Mouse (Mus musculus): ENCODE measurements around the gene Ino80d. TPM values are rescaled to one million over a fixed set of nuclear protein-coding genes. Genes with fewer than 3 reads are reported as not detected.
A peak's percentile ranks its signal among the peaks of the same experiment; 100 is the strongest.

Ino80d gene
- polyA plus RNA-seq, 1 experiment from 2014 or later: 5.9 TPM

DNA sequence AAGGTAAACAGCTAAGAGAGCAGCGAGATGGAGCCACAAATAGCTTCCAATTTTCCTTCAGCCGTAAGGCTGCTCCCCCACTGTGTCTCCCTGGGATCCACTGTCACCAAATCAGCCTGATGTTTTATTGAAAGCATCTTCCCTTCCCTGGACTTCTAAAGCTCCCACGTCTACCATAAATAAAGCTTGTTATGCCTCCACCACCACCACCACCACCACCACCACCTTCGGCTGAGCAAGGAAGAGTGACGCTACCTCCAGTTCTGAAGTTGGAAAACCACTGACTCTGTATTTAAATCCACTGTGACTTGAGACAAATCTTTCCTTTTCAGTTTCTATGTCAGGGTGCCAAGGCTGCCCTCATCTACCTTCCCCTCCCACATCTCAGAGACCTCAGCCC is 167.5 kb downstream of the Ino80d start:
- WGBS: 61% methylated on average over 5 of the region's 5 CpGs
- H3K27ac ChIP-seq (replicated peaks): no peak overlapping the region
- H3K27me3 ChIP-seq (ENCODE audit: control insufficient read depth, insufficient read depth, low read length): no peaks in the 10 kb centered on the region

DNA sequence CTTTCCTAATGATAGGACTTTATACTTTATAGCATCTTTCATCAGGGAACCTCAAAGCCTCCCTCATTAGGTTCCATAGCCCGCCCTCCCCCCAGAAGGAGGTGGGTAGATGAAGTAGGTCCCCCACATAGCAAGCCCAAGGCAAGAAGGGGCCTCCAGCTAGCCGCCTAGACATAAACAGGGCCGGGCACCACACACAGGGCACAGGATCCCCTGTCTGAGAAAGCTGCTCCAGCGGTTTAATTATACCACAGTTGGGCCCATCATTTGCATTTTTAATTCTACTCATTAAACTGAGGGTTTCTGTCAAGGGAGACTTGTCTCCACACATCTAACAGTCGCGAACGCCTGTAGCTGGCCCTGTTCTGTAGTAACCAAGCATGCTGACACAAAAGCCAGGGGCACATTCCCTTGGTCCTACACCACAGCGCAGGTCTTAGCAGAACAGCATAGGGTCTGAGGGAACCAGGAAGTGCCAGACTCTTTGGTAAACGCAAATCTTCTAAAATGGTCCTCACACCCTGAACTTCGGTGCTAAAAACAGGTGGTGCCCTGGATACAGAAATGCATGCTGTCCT is 179.6 kb downstream of the Ino80d start:
- no peak for DNase-seq (ENCODE audit: low spot score)
- ATAC-seq (ENCODE audit: low FRiP score, low TSS enrichment): no peak
- 80% methylated on average over 10 of the region's 10 CpGs for WGBS
- Histone ChIP-seq H3K4me1 (replicated peaks; ENCODE audit: control insufficient read depth, insufficient read depth) (peaks cover 3% of the 10 kb centered on the region; the same call in 1 of the 2 replicates), H3K27me3 (ENCODE audit: control insufficient read depth, insufficient read depth, low read length) (no peaks in the 10 kb centered on the region; the same call in 1 of the 2 replicates), H3K4me2 (replicated peaks; ENCODE audit: low read depth) (no peak overlapping the region), H3K27ac (replicated peaks) (no peak overlapping the region), H3K36me3 (ENCODE audit: control insufficient read depth, insufficient read depth, low read length) (no peaks in the 10 kb centered on the region), H3K9ac (ENCODE audit: low read length) (no peak overlapping the region), H3K9me3 (ENCODE audit: control insufficient read depth, low read length) (no peaks in the 10 kb centered on the region), H3K4me3 (ENCODE audit: low read depth, low read length) (no peak overlapping the region)
- TF ChIP-seq CTCF (IDR thresholded peaks at IDR 0.05; ENCODE audit: low read depth): no peak
- no peak for TF ChIP-seq EP300 (optimal IDR thresholded peaks at IDR 0.05)

More for the DNA sequence above, 167.5 kb downstream of the Ino80d start:
- Histone ChIP-seq H3K36me3 (ENCODE audit: control insufficient read depth, insufficient read depth, low read length) (no peaks in the 10 kb centered on the region), H3K9me3 (ENCODE audit: control insufficient read depth, low read length) (no peaks in the 10 kb centered on the region), H3K9ac (ENCODE audit: low read length) (no peak overlapping the region), H3K4me3 (ENCODE audit: low read depth, low read length) (no peak overlapping the region), H3K4me2 (replicated peaks; ENCODE audit: low read depth) (no peak overlapping the region), H3K4me1 (replicated peaks; ENCODE audit: control insufficient read depth, insufficient read depth) (no peaks in the 10 kb centered on the region)
- ATAC-seq (ENCODE audit: low FRiP score, low TSS enrichment): no peak
- no peak for DNase-seq (ENCODE audit: low spot score)
- no peak for TF ChIP-seq EP300 (optimal IDR thresholded peaks at IDR 0.05)
- TF ChIP-seq CTCF (IDR thresholded peaks at IDR 0.05; ENCODE audit: low read depth): no peak

GRCm38 (mm10) chr1:62934100-62934513 is 180.4 kb downstream of the Ino80d start:
- Histone ChIP-seq H3K4me3 (ENCODE audit: low read depth, low read length) (no peak overlapping the region), H3K9me3 (ENCODE audit: control insufficient read depth, low read length) (no peaks in the 10 kb centered on the region), H3K4me2 (replicated peaks; ENCODE audit: low read depth) (no peak overlapping the region), H3K27me3 (ENCODE audit: control insufficient read depth, insufficient read depth, low read length) (no peaks in the 10 kb centered on the region; the same call in 1 of the 2 replicates), H3K9ac (ENCODE audit: low read length) (no peak overlapping the region), H3K36me3 (ENCODE audit: control insufficient read depth, insufficient read depth, low read length) (no peaks in the 10 kb centered on the region), H3K4me1 (replicated peaks; ENCODE audit: control insufficient read depth, insufficient read depth) (peaks cover 3% of the 10 kb centered on the region; the same call in 1 of the 2 replicates), H3K27ac (replicated peaks) (no peak overlapping the region)
- DNase-seq (ENCODE audit: low spot score) (no peak), ATAC-seq (ENCODE audit: low FRiP score, low TSS enrichment) (no peak)
- TF ChIP-seq CTCF (IDR thresholded peaks at IDR 0.05; ENCODE audit: low read depth): no peak
- no peak for TF ChIP-seq EP300 (optimal IDR thresholded peaks at IDR 0.05)
- 42% methylated on average over 9 of the region's 9 CpGs for WGBS

DNA sequence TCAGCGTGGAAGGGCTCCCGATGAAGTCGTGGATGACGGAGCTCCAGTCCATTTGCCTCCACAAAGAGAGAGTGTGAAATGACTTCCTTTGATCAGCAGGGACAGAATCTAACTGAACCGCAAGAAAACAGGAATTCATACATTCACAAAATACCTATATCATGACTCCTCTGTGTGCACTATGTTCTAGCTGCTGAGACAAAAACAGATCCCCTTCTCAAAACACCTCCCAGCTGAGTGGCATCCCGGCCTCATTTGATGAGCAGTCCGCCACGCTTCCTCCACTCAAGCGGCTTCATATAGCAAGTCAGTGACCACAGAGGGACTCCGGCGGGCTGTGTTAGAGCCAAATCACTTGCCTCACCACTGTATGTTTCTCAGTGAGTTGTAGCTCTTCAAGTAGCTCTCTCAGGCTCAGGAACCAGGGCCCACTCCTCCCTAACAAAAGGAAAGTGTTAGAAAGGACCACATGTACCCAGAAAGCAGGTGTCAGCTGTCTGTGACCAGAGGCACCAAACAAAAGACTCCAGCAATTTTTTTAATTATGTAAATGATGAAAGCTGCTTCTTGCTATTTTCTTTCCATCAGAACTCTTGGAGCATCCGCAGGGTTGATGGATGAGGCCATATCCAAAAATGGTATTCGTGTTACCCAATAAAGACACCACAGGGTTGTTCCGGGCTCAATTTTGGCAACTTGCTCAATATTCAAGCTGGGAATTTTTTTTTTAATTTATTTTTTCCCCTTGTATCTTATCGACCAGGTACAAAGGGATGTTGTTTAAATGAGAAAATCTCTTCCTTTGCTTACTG is 181.0 kb downstream of the Ino80d start:
- Histone ChIP-seq H3K36me3 (ENCODE audit: control insufficient read depth, insufficient read depth, low read length) (no peaks in the 10 kb centered on the region), H3K9me3 (ENCODE audit: control insufficient read depth, low read length) (no peaks in the 10 kb centered on the region), H3K27ac (replicated peaks) (no peak overlapping the region), H3K4me3 (ENCODE audit: low read depth, low read length) (no peak overlapping the region), H3K4me1 (replicated peaks; ENCODE audit: control insufficient read depth, insufficient read depth) (peaks cover 3% of the 10 kb centered on the region; the same call in 1 of the 2 replicates), H3K4me2 (replicated peaks; ENCODE audit: low read depth) (no peak overlapping the region), H3K27me3 (ENCODE audit: control insufficient read depth, insufficient read depth, low read length) (no peaks in the 10 kb centered on the region; the same call in 1 of the 2 replicates), H3K9ac (ENCODE audit: low read length) (no peak overlapping the region)
- ATAC-seq (ENCODE audit: low FRiP score, low TSS enrichment) (no peak), DNase-seq (ENCODE audit: low spot score) (no peak)
- TF ChIP-seq CTCF (IDR thresholded peaks at IDR 0.05; ENCODE audit: low read depth) (no peak), EP300 (optimal IDR thresholded peaks at IDR 0.05) (no peak)
- 75% methylated on average over 15 of the region's 15 CpGs for WGBS

DNA sequence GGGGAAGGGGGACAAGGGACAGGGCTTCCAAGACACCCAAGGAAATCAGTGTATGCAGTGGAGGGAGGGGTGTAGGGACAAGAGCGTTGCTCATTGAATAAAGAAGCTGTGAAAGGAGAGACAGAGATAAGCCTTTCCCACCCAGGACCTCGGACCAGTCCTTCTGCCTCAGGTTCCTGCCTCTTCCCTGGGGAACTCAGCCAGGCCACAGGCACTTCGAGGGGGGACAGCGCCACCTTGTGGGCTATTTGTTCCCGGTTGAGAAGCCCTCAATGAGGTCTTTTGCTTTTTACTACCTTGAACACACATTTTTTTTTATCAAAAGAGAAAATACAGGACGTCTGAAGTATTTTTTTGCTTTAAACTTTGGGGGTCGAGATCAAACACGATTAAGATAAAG is 185.0 kb downstream of the Ino80d start:
- no peaks in the 10 kb centered on the region; the same call in 1 of the 2 replicates for H3K27me3 ChIP-seq (ENCODE audit: control insufficient read depth, insufficient read depth, low read length)
- no peak overlapping the region for H3K27ac ChIP-seq (replicated peaks)
- peaks cover 3% of the 10 kb centered on the region; the same call in 1 of the 2 replicates for H3K4me1 ChIP-seq (replicated peaks; ENCODE audit: control insufficient read depth, insufficient read depth)
- no peak overlapping the region for H3K9ac ChIP-seq (ENCODE audit: low read length)
- H3K4me2 ChIP-seq (replicated peaks; ENCODE audit: low read depth): no peak overlapping the region
- ATAC-seq (ENCODE audit: low FRiP score, low TSS enrichment) (peak; percentile 74), DNase-seq (ENCODE audit: low spot score) (peak; percentile 86)
- H3K4me3 ChIP-seq (ENCODE audit: low read depth, low read length): no peak overlapping the region
- H3K36me3 ChIP-seq (ENCODE audit: control insufficient read depth, insufficient read depth, low read length): no peaks in the 10 kb centered on the region
- WGBS: 9% methylated on average over 8 of the region's 8 CpGs
- H3K9me3 ChIP-seq (ENCODE audit: control insufficient read depth, low read length): no peaks in the 10 kb centered on the region
- peak; percentile 91 for TF ChIP-seq CTCF (IDR thresholded peaks at IDR 0.05; ENCODE audit: low read depth)
- TF ChIP-seq EP300 (optimal IDR thresholded peaks at IDR 0.05): no peak

GRCm38 (mm10) chr1:62919219-62919618 is 195.2 kb downstream of the Ino80d start:
- Histone ChIP-seq H3K27ac (replicated peaks) (no peak overlapping the region), H3K4me1 (replicated peaks; ENCODE audit: control insufficient read depth, insufficient read depth) (no peaks in the 10 kb centered on the region), H3K4me3 (ENCODE audit: low read depth, low read length) (no peak overlapping the region), H3K36me3 (ENCODE audit: control insufficient read depth, insufficient read depth, low read length) (no peaks in the 10 kb centered on the region), H3K9ac (ENCODE audit: low read length) (no peak overlapping the region), H3K9me3 (ENCODE audit: control insufficient read depth, low read length) (no peaks in the 10 kb centered on the region), H3K4me2 (replicated peaks; ENCODE audit: low read depth) (no peak overlapping the region), H3K27me3 (ENCODE audit: control insufficient read depth, insufficient read depth, low read length) (no peaks in the 10 kb centered on the region)
- 89% methylated on average over 6 of the region's 6 CpGs for WGBS
- no peak for ATAC-seq (ENCODE audit: low FRiP score, low TSS enrichment)
- DNase-seq (ENCODE audit: low spot score): no peak
- TF ChIP-seq EP300 (optimal IDR thresholded peaks at IDR 0.05) (no peak), CTCF (IDR thresholded peaks at IDR 0.05; ENCODE audit: low read depth) (no peak)
